Mouse (Mus musculus) MEL (cell line): ENCODE data around the gene Cog7.

Source experiments
- CTCF ChIP-seq, 3 experiments: IDR thresholded peaks in 2 of 3; conservative IDR thresholded peaks in 1 of 3; 2 replicates each; pipeline ENCODE4 v1.5.1; 2011 to 2012; ENCODE audit warnings: low read length in 3 of 3, low read depth in 2 of 3, mild to moderate bottlenecking in 2 of 3, improper control_type of control experiment in 1 of 3, inconsistent platforms in 1 of 3, mixed read lengths in 1 of 3, moderate library complexity in 1 of 3; ENCODE audit not compliant: control insufficient read depth in 1 of 3, insufficient read depth in 1 of 3, poor library complexity in 1 of 3, severe bottlenecking in 1 of 3
- EP300 ChIP-seq, 2 experiments: IDR thresholded peaks; 2 replicates each; pipeline ENCODE4 v1.6.1; 2011; ENCODE audit warnings: improper control_type of control experiment in 2 of 2, low read length in 2 of 2, low read depth in 1 of 2, mild to moderate bottlenecking in 1 of 2
- JUND ChIP-seq: IDR thresholded peaks from 2 replicates; pipeline ENCODE4 v1.6.1; 2011; ENCODE audit warnings: low read depth, mild to moderate bottlenecking, improper control_type of control experiment, low read length
- MAFK ChIP-seq: IDR thresholded peaks from 2 replicates; pipeline ENCODE4 v1.6.1; 2011; ENCODE audit warnings: low read depth, mild to moderate bottlenecking, low read length, improper control_type of control experiment, borderline replicate concordance
- MAZ ChIP-seq: IDR thresholded peaks from 2 replicates; pipeline ENCODE4 v1.6.1; 2012; ENCODE audit warnings: low read depth, mild to moderate bottlenecking, inconsistent platforms, low read length, improper control_type of control experiment
- POLR2A ChIP-seq, 2 experiments: IDR thresholded peaks; 2 replicates each; pipeline ENCODE4 v1.6.1; 2011 to 2012; ENCODE audit warnings: low read length in 2 of 2, mild to moderate bottlenecking in 2 of 2, control low read depth in 1 of 2, improper control_type of control experiment in 1 of 2, low read depth in 1 of 2, moderate library complexity in 1 of 2; ENCODE audit not compliant: control insufficient read depth in 1 of 2, insufficient read depth in 1 of 2, poor library complexity in 1 of 2
- POLR2AphosphoS2 ChIP-seq: IDR thresholded peaks from 2 replicates; pipeline ENCODE4 v1.6.1; 2011; ENCODE audit warnings: low read length, improper control_type of control experiment
- SIN3A ChIP-seq: IDR thresholded peaks from 2 replicates; pipeline ENCODE4 v1.6.1; 2012; ENCODE audit warnings: low read length, improper control_type of control experiment, inconsistent platforms
- SMC3 ChIP-seq: IDR thresholded peaks from 2 replicates; pipeline ENCODE4 v1.6.1; 2011; ENCODE audit warnings: low read depth, low read length, improper control_type of control experiment
- TAL1 ChIP-seq: IDR thresholded peaks from 2 replicates; pipeline ENCODE4 v1.6.1; 2012; ENCODE audit warnings: mild to moderate bottlenecking, inconsistent platforms, low read length, moderate library complexity, mixed read lengths
- TBP ChIP-seq: IDR thresholded peaks from 2 replicates; pipeline ENCODE4 v1.8.0; 2011; ENCODE audit warnings: low read depth, low read length, improper control_type of control experiment
- UBTF ChIP-seq: IDR thresholded peaks from 2 replicates; pipeline ENCODE4 v1.6.1; 2012; ENCODE audit warnings: low read depth, mild to moderate bottlenecking, inconsistent platforms, low read length, improper control_type of control experiment, moderate library complexity, borderline replicate concordance; ENCODE audit not compliant: insufficient read depth
- USF1 ChIP-seq: IDR thresholded peaks from 2 replicates; pipeline ENCODE4 v1.6.1; 2014; ENCODE audit warnings: low read depth, mild to moderate bottlenecking, inconsistent platforms, low read length, improper control_type of control experiment, moderate library complexity
- ZKSCAN1 ChIP-seq: IDR thresholded peaks from 2 replicates; pipeline ENCODE4 v1.6.1; 2012; ENCODE audit warnings: low read depth, mild to moderate bottlenecking, inconsistent platforms, low read length, improper control_type of control experiment, moderate library complexity

- no peak for TF ChIP-seq POLR2A (IDR thresholded peaks at IDR 0.05; ENCODE audit: control insufficient read depth in 1 of 2, insufficient read depth in 1 of 2, low read depth in 1 of 2, low read length in 2 of 2, poor library complexity in 1 of 2)
- no peak for TF ChIP-seq SMC3
- no peak for TF ChIP-seq MAFK
- TF ChIP-seq JUND, result no peak
- TF ChIP-seq SIN3A, result no peak
- no peak for TF ChIP-seq EP300 (IDR thresholded peaks at IDR 0.05; ENCODE audit: low read depth in 1 of 2, low read length in 2 of 2)
- TF ChIP-seq TBP, result no peak
- no peak for TF ChIP-seq CTCF (IDR thresholded peaks at IDR 0.05 in 2 of 3, conservative IDR thresholded peaks at IDR 0.05 in 1 of 3; ENCODE audit: control insufficient read depth in 1 of 3, insufficient read depth in 1 of 3, low read depth in 2 of 3, low read length in 3 of 3, poor library complexity in 1 of 3, severe bottlenecking in 1 of 3)
- no peak for TF ChIP-seq MAZ
- no peak for TF ChIP-seq TAL1
- TF ChIP-seq USF1, result no peak
- no peak for TF ChIP-seq ZKSCAN1
- no peak for TF ChIP-seq POLR2AphosphoS2
- TF ChIP-seq UBTF, result no peak
These were observed 34.0 kb downstream of the Cog7 start for GRCm38 (mm10) chr7:121947513-121947912.
